Comparison of ENCODE assay signal across 20 mouse cellular contexts in genomic region chr7:25509925-25510324, GRCm38 (mm10). TPM values are rescaled to one million over a fixed set of nuclear protein-coding genes. Genes with fewer than 3 reads are reported as not detected.
"Had no signal": no experiment of that assay in that cellular context is flagged by ENCODE, and none has a peak within 500 bp of the region (broad histone marks: within the 10 kb centered on the region; RNA-seq: fewer than 3 reads in every experiment).

No protein-coding gene starts in this region.

- H3K9me3 ChIP-seq: liver, embryonic 13.5 days; liver, embryonic 15.5 days; megakaryocyte, embryonic 14.5 days; midbrain, embryonic 13.5 days; midbrain, embryonic 15.5 days; neural tube, embryonic 12.5 days; stomach, embryonic 15.5 days had no signal

- ATAC-seq: liver, postnatal 0 days; midbrain, embryonic 13.5 days; midbrain, embryonic 15.5 days had no signal

- DNase-seq: liver, embryonic 13.5 days; liver, postnatal 0 days; lung, adult 2 months; lung, postnatal 10 days; lung, postnatal 36 days; right cerebral cortex, postnatal 14 days; spleen, adult 18-20 months; thymus, adult 18-20 months; thymus, postnatal 14 days; thymus, postnatal 36 days had no signal

- H3K4me2 ChIP-seq: liver, embryonic 13.5 days; liver, embryonic 15.5 days; midbrain, embryonic 11.5 days; midbrain, embryonic 13.5 days; midbrain, embryonic 15.5 days; neural tube, embryonic 12.5 days; stomach, embryonic 15.5 days had no signal

- H3K9ac ChIP-seq: liver, embryonic 13.5 days; liver, embryonic 15.5 days; liver, postnatal 0 days; midbrain, embryonic 13.5 days; midbrain, embryonic 15.5 days; neural tube, embryonic 12.5 days; stomach, embryonic 15.5 days had no signal

- H3K4me3 ChIP-seq: liver, embryonic 13.5 days; liver, embryonic 15.5 days; megakaryocyte, embryonic 14.5 days; midbrain, embryonic 13.5 days; midbrain, embryonic 15.5 days; neural tube, embryonic 12.5 days; stomach, embryonic 15.5 days had no signal

- H3K4me1 ChIP-seq: liver, embryonic 13.5 days; liver, embryonic 15.5 days; megakaryocyte, embryonic 14.5 days; midbrain, embryonic 13.5 days; midbrain, embryonic 15.5 days; neural tube, embryonic 12.5 days; stomach, embryonic 15.5 days had no signal

- H3K27me3 ChIP-seq: liver, embryonic 13.5 days; liver, embryonic 15.5 days; midbrain, embryonic 13.5 days; midbrain, embryonic 15.5 days; neural tube, embryonic 12.5 days; stomach, embryonic 15.5 days had no signal

- H3K36me3 ChIP-seq: liver, embryonic 13.5 days; liver, embryonic 15.5 days; midbrain, embryonic 13.5 days; midbrain, embryonic 15.5 days; neural tube, embryonic 12.5 days; stomach, embryonic 15.5 days had no signal

- H3K27ac ChIP-seq: liver, embryonic 13.5 days; liver, embryonic 15.5 days; macrophage; midbrain, embryonic 13.5 days; midbrain, embryonic 15.5 days; neural tube, embryonic 12.5 days; stomach, embryonic 15.5 days had no signal

RNA-seq across cellular contexts. Expression of gene Ceacam2, which starts 29.7 kb away (rescaled TPM):
- polyA plus RNA-seq: liver, embryonic 15.5 days; liver, postnatal 0 days; midbrain, embryonic 11.5 days; midbrain, embryonic 13.5 days; midbrain, postnatal 0 days; neural tube, embryonic 12.5 days; stomach, embryonic 15.5 days; thymus, postnatal 0 days had no signal
